Mouse (Mus musculus): ENCODE measurements around the gene Stat5a.

Stat5a gene

DNA sequence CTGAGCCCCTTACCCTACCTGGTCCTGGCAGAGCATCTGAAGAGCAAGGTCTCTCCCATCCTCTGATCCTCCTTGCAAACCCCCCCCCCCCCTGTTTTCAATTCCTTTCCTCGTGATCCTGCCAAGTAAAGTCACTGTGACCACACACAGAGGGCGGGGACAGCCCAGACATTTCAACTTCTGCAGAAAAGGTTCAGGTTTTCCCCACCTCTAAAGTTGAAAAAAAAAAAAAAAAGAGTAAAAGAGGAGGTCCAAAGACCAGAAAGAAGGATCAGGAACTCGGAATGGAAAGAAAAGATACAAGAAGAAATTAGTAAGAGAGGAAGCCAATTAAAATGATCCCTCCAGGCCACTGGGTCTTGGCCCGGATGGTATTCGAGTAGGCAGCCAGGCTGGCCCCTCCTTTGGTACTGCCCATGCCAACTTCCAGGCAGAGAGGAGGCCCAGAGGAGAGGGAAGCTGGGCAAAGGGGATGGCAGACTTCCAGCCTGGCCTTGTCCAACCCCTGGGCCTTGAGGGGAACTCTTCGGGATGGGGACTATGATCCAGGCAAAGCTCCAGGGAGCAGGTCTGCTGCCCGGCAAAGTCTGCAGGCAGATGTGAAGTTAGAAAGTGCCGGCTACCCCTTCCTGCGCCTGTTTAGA, at the start of gene Stat5a:
Gene Stat5a, plus strand, starts transcription at position 417 of the 644 bp plus-strand sequence.
- peak; percentile 82 to 88 for DNase-seq

DNA sequence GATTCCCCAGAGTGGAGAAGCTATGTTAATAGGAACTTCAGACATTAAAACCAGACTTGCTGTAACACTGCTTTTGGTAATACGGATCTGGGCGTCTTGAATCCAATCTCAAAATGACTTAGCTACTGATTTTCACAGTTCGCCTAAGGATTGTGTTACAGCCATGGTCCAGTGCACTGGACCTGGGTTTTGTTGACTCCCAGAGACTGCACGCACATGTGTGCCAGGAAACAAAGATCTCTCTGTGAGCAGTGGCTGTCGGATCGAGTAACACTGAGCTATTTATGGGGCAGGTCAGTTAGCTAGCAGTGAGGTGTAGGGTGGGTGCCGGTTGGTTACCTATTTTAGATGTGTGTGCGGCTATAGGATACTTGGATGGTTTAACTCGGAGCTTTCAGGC, 48.6 kb upstream of the Stat5a start:
- no peak for DNase-seq

DNA sequence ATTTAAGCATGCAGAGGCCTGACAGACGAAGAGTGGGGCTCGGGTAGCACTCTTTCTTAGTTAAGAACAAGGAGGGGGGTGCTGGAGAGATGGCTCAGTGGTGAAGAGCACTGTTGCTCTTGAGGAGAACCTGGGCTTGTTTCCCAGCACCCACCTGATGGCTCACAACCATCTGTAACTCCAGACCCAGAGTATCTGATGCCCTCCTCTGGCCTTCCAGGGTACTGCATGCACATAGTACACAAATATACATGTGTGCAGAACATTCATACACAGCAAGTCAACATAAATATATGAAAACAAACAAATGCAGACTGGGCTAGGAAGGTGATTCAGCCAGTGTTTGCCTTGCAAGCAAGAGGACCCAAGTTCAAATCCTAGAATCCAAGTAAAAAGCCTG, 48.0 kb upstream of the Stat5a start:
- DNase-seq: peak in 1 of 2 experiments; percentile 26

DNA sequence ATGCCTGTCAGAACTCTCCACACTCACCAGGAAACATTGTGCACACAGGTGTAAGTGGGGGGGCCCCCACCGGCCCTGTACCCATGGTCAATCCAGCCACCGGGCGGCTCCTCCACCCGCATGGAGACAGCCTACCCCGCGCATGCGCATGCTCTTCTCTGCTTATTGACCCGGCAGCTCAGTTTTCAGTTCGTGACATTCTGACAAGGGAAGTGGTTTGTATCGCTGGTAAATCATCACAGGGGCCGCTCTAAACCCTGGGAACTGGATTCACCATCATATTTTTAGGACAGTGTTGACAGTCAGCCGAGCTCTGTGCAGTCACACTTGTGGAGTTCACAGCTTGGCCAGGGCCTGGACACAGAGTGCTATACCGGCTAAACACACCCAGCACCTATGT, 44.7 kb upstream of the Stat5a start:
- DNase-seq: no peak

DNA sequence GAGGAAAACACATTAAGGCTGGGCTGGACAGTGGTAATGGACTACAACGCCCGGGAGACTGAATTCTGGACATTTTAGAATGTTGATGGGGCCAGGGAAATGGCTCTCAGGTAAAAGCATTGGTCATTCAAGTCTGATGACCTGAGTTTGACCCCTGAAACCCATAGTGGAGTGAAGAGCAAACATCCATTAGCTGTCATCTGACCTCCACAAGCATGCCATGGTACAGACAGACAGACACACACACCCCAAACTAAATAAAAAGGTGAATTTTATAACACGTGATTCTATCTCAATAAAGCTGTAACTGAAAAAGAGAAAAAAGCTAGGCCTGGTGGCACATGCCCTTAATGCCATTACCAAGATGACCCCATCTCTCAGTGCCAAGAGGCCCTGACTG, 42.8 kb upstream of the Stat5a start:
- DNase-seq: no peak

DNA sequence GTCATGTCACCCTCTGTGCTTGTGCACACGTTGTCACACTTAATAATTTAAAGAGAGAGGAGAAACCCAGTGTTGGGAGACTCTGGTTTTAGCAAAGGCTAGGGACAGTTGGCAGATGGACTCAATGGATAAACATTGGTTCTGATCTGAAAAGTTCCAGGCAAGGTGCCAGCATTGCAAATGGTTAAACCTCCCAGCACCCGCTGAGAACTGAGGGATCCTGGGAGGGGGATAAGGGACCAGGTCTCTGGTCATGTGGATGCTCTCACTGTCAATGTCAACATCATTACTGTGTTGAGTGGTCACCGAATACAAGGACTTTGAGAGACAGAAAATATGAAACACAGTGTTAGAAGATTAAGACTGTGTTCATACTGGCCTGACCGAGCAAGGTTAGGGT, 42.4 kb upstream of the Stat5a start:
- peak; percentile 82 for DNase-seq

DNA sequence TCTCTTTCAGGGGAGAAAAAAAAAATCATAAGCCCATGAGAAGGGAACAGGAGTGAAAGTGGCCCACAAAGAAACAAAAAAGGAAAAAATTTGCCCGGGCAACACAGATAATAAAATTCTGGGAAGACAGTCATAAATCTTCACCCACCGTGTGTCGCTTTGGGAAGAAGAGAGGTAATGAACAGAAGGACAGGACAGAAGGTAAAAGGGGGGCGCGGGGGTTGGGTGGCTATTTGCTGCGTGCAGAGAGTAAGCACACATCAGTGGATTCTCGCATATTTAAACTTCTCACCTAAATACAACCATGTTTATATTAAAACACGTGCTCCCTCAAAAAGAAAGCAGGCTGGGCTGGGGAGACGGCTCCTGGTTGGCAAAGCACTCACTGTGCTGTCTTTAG, 41.8 kb upstream of the Stat5a start:
- peak; percentile 87 to 88 for DNase-seq

DNA sequence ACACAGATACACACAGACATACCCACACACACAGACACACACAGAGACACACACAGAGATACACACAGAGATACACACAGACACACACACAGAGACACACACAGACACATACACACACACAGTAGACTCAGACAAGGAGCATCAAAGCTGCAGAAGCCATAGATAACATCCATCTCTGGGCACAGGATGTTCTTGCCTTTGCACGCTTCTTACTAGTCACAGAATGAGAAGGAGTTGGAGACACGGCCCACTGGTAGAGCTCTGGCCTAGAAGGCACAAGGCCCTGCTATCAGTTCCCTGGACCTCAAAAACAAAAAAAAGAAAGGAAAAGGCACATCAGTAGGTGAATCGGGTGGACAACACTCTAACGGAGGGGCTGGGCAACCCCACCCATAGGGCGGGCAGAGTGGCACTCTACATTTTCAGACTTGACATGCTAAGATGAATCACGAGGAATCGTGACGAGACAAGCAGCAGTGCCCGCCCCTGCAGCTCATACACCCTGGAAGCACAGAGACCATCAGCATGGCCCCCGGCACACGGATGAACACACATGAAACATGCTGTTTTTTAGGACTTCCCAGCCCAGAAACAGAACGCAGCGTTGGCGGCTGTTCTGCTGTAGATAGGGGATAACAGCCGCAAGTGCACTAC, 40.7 kb upstream of the Stat5a start:
- no peak for DNase-seq

DNA sequence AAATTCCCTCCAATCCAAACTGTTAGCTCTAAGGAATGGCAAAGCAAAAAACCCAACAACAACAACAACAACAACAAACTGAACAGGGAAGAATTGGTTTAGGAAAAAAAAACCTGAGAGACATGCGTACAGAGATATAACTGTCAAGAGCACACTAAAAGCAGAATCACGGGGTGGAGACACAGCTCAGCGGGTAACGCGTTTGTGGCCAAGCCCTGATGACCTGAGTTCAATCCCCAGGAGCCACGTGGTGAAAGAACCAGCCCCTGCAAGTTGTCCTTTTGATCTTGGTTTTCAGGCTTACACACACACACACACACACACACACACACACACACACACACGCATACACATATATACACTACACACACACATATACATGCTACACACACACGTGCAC, 40.1 kb upstream of the Stat5a start:
- DNase-seq: no peak

DNA sequence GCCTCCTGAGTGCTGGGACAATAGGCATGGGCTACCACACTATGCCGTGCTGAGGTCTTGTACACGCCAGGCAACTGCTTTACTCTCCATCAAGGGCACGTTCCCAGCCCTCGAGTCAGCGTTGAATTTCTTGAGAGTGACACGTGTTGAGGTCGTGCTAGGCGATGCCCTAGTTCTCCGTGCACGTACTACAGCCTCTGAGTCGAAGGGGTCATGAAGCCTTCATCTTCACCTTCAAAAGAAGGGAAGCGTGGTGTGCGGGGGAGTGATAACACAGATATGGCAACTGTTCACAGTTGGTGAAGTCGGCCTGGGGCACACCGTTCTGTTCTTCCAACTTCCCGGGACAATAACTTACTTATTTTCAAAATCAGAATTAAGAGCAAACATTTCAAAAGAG, 39.5 kb upstream of the Stat5a start:
- DNase-seq: no peak

DNA sequence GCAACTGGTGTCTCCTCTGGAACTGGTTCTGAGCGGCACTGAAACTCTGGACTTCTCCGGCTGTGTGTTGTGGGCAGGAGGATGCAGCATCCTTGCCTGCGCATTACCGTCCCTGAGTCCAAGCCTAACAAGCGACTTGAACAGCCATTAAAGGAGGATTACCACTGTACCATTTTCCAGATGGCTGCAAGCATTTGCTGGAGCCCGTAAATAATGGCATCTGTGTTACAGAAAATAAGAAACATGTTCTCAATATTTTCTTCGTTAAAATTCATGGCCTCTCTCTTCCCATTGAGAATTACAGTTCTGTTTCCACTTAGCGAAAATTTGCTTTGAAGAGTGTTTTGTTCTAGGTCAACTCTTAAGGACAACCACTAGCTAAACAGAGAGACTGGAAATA, 39.1 kb upstream of the Stat5a start:
- DNase-seq: no peak

DNA sequence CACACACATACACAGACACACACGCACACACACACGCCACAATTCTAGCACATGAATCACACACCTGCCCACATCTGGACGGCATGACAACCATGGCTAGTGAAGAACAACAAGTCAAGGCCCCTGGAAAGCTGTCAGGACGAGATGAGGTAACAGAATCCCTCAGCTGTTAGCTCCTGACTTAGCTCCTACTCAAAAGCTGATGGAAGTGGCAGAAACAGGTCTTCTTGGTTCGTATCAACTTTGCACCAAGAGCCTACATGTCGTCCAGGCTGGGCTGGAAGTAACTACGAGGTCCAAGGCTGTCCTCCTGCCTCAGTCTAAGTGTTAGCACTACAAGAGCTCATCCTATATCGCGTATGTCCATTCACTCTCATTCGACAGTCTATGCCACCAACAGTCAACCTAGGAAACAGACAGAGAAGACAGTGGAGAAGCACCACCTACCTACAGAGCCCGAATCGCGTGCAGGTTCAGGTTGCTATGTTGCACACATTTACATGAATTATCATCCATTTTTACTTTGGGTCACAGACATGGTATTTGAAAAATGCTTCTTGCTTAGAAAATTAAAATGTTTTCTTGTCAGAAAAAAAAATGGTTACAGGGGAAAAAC, 37.4 kb upstream of the Stat5a start:
- no peak for DNase-seq

DNA sequence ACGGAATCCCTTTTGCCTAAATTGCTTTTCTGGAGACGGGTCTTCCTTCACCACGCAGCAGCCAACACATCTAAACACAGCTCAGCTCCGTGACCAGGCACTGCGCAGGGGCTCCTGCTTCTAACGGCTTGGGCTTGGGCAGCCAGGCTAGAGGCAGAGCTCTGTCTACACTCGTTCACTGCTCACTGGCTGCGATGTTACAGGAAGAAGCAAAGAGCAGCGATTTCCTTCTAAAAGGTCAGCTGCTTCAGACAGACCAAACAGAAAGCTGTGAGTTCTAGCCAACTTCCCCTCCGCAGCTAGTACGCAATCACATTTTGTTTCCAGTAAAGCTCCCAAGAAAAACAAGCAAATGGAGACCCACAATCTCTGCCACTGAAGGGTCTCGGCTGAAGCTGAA, 36.8 kb upstream of the Stat5a start:
- DNase-seq: no peak

DNA sequence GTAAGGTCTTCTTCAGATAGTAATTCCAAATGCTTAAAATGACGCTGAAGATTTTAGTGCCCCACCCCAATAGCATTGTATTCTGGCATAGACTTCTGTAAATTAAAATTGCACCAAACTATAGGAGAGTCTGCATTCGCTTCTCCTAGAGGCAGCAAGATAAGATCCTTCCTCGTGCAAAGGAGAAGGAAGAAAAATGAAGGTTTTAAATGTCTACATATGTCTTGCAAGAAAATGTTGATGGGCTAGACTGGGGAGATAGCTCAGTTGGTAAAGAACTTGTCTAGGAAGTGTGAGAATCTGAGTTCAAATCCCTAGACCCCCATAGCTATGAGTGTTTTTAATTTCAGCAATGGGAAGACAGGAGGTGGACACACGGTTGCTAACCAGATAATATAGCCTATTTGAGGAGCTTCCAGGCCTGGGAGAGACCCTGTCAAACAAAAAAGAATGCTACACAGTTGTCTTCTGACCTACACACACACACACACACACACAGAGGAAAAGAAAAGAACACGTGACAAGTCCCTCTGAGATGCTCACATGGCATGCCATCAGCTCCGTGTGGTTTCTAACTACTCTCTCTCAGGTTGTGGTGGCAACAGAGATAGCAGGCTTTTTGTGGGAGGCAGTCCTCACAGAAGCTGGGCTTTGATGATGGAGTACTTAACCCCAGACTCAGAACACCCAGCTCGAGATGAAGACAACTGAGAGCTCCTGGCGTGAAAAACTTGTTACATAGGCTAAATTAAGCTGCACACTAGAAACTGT, 35.4 kb upstream of the Stat5a start:
- DNase-seq: no peak

DNA sequence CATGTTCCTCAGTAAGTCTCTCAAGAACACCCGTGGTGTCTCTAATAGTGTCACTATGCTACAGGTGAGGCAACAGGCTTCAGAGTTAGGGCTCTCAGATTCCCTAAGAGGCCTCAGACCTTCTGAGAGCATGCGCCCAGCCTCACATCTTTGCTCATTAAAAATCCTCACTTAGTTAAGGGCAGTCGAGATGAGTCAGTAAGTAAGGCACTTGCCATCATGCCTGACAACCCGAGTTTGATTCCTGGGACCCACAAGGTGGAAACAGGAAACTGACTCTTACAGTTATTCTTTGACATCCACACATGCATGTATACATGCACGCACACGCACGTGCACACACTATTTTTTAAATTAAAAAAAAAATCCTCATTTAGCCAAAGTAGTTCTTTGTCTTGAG, 34.7 kb upstream of the Stat5a start:
- DNase-seq: no peak

DNA sequence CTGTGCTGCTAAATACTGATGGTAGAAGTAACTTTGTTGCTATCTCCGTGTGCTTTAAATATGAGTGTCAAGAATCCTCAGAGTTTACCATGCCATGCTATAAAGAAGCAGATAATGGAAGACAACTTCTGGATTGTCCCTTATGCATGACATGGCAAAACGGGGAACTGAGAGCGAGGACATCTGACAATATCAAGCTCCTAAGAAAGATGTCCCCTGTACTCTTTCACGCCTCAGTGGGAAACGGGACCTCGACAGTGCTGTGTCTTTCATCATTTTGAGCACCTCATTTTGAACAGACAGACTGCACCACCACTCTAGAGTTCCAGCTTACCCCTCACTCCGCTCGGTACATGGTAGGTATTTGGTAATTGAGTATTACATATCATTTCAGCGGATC, 33.7 kb upstream of the Stat5a start:
- no peak for DNase-seq

DNA sequence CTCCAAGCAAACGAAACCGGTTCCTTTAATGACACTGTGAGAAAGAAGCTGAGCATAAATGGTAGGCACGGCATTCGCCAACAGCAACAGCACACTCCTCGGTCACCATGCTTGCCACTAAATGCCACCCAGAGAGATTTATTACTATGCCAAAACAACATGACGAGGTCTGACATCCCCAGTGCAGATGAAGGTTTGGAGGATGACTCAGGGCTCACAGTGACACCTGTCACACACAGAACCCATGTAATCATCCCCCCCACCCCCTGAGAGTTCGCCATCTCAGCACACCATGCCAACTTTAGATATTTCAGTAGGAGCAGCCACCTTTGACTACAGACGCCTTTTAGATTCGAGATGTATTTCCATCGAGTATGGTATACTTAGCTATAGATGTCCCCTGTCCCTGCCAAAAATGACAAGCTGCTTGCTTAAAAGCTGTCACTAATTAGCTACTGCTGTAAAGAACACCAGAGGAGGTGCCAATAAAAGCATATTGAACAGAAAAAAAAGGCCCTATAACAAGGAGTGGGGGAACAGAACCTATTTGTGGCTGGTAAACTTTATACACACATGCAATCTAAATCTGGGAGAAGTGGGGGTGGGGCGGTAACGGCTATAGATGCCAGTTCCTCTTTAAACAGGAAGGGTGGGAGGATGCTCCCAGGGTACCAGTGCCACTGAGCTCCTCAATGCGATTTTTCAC, 32.8 kb upstream of the Stat5a start:
- DNase-seq: peak in 1 of 2 experiments; percentile 36

DNA sequence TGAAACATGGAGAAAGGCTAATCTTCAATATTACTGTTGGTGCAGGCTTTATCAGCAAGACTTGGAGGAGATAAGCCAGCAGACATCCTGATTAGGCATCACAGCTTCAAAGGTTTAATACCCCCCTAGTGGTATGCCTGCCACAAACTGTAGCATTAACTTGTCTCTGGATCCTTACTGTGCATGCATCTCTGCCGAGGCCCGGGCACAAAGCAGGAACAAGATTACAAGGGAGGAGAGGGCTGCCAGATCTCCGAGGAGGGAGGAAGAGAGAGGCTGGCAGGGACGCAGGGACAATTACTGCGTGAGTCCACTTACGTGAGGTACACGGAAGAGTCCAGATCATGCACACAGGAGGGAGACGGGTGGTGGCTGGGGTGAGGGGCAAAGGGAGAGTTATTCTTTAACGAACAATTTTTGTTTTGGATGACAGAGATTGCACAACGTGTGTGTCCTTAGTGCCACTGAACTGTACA, 30.4 kb upstream of the Stat5a start:
- DNase-seq: peak; percentile 58 to 64

DNA sequence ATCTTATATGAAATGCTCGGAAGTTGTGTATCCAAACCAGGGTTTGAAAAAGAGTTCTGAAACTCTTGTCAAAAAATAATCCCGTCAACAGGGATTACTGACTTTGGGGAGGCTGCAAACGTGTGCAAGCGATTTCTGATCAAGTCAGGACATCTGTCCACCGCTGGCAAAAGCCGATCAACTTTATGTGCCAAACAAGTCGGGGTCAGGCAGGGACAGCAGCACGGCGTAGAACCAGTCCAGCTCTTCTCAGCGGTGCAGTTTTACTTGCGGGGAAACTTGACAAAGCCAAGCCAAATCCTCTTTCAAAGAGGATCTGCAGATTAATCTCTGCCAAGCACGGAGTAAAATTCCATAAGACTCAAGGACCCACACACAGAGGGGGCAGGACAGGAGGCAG, 29.5 kb upstream of the Stat5a start:
- DNase-seq: peak in 1 of 2 experiments; percentile 29

DNA sequence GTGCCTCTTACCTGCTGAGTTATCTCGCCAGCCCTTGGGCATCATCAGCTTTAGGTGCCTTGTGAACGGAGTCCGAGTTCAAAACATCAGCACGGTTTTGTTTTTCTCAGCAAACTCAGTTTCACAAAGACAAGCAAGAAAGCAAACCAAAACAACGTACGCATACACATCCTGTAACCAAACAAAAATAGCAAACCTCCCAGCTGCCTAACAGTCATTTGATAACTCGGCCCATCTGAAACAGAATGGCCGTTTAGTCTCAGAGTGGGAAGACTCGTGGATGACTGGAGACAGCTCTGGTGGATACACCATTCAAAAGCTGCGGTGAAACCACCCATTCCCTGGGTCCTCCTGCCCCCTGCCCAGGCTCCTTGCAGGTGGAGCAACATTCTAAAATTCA, 27.8 kb upstream of the Stat5a start:
- DNase-seq: no peak

DNA sequence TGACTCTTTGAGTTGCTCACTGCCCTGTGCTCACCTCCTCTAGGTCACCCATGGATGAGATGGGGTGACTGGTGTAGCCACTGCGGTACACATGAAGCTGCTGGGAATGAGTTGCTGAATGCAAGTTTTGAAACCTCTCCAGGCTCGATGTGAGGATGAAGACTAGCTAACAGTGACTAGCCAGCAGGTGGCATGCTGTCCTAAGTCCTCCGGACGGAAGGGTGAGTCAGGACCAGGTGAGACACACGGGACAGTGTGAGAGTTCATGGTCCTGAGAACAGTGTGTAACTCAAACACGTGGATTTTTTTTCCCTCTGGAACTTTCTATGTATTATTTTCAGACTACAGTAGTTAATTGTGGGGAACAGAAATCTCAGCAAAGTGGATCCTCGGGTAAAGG, 25.7 kb upstream of the Stat5a start:
- no peak for DNase-seq

DNA sequence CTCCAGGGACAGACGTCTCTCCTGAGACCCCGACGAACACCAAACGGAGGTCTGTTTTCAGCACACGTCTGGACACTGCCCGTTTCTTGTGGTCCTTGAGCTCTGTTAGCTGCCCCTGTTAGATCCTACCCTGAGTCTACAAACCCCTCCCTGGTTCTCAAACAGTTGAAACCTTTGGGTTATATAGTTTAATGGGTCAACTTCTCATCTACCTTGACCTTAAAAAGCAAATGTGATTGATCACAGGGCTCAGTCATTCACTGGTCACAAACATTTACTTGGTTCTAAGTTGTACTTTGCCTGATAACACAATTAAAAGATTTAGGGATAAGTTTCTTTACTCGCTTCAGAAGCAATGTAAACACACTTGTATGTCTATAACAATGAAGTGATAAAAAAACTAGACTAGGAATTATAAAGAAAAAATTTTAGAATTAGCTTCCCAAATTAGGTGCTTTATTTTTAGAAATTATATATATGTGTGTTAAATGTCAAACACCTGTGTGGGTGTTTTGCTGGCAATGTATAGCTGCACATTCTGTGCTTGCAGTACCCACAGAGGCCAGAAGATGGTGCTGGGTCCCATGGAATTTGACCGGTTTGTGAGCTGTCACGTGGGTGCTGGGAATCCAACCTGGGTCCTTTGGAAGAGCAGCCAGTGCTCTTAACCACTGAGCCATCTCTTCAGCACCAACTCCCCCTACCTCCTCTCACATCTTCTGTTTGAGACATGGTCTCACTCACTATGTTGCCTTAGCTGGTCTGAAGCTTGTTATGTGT, 22.0 kb upstream of the Stat5a start:
- DNase-seq: no peak

Data from cerebellum, postnatal 10 days (tissue).